Mouse (Mus musculus) heart, embryonic 14.5 days (tissue): ENCODE results near the gene Atp8b2. TPM values are rescaled to one million over a fixed set of nuclear protein-coding genes. Genes with fewer than 3 reads are reported as not detected.

Experiments used
- ATAC-seq: fragments of 200-750 bp; cut with Nextera tagmentation; 2 replicates; pipeline ENCODE4 v1.8.0; 2017; ENCODE audit warnings: low read depth, moderate TSS enrichment; ENCODE audit not compliant: insufficient number of reproducible peaks, insufficient read depth, low FRiP score
- H3K27ac ChIP-seq, 2 experiments: fragments of 200-500 bp in 1 of 2; fragments of 300-500 bp in 1 of 2; sonication (generic) in 1 of 2; replicated peaks in 1 of 2; 2 replicates each; pipeline ENCODE4 v1.5.1; 2012 to 2014; ENCODE audit warnings: low read depth in 2 of 2, low read length in 2 of 2, control low read depth in 1 of 2, mild to moderate bottlenecking in 1 of 2, mixed read lengths in 1 of 2; ENCODE audit not compliant: control insufficient read depth in 1 of 2, insufficient read depth in 1 of 2
- H3K27me3 ChIP-seq: fragments of 300-500 bp; sonication (generic); 2 replicates; pipeline ENCODE4 v1.6.1; 2014; ENCODE audit warnings: mild to moderate bottlenecking, low read length, control low read depth; ENCODE audit not compliant: control insufficient read depth, insufficient read depth
- H3K36me3 ChIP-seq: fragments of 300-500 bp; sonication (generic); 2 replicates; pipeline ENCODE4 v1.6.1; 2014; ENCODE audit warnings: mild to moderate bottlenecking, control low read depth, low read length, mixed read lengths; ENCODE audit not compliant: control insufficient read depth, insufficient read depth
- H3K4me1 ChIP-seq, 2 experiments: fragments of 200-500 bp in 1 of 2; fragments of 300-500 bp in 1 of 2; sonication (generic) in 1 of 2; 2 replicates each; pipeline ENCODE4 v1.6.1; 2012 to 2014; ENCODE audit warnings: low read length in 2 of 2, control low read depth in 1 of 2, mixed read lengths in 1 of 2; ENCODE audit not compliant: control insufficient read depth in 2 of 2, insufficient read depth in 2 of 2
- H3K4me2 ChIP-seq: fragments of 300-500 bp; sonication (generic); 2 replicates; pipeline ENCODE4 v1.6.1; 2014; ENCODE audit warnings: mild to moderate bottlenecking, low read length
- H3K4me3 ChIP-seq, 2 experiments: fragments of 200-500 bp in 1 of 2; fragments of 300-500 bp in 1 of 2; sonication (generic) in 1 of 2; 2 replicates each; pipeline ENCODE4 v1.5.1; 2012 to 2014; ENCODE audit warnings: low read length in 2 of 2, mild to moderate bottlenecking in 2 of 2, control low read depth in 1 of 2, low read depth in 1 of 2, moderate library complexity in 1 of 2; ENCODE audit not compliant: control insufficient read depth in 1 of 2, insufficient read depth in 1 of 2
- H3K9ac ChIP-seq: fragments of 300-500 bp; sonication (generic); 2 replicates; pipeline ENCODE4 v1.6.1; 2014; ENCODE audit warnings: mild to moderate bottlenecking, low read length
- H3K9me3 ChIP-seq: fragments of 300-500 bp; sonication (generic); 2 replicates; pipeline ENCODE4 v1.6.1; 2016; ENCODE audit warnings: low read length, control low read depth; ENCODE audit not compliant: control insufficient read depth
- WGBS: fragments of 180-500 bp; shearing (Covaris S2); extraction: QIAGEN DNeasy Blood & Tissue Kit; methylation state at CpG from one replicate; pipeline ENCODE4 v1.1.7; 2014; 5-methylcytosine and 5-hydroxymethylcytosine counted together
- polyA plus RNA-seq: library from polyadenylated mRNA; unstranded; fragments of >200 nt; fragmentation: Nextera tagmentation; extraction: Ambion mirVana; gene quantifications from 2 replicates; pipeline ENCODE4 v1.2.1, GENCODE M21; 2014

Atp8b2 gene
- polyA plus RNA-seq, 1 experiment from 2014 or later, result 11.4 TPM

- H3K27ac ChIP-seq, result no peak overlapping the region
- H3K9me3 ChIP-seq, result no peaks in the 10 kb centered on the region
- H3K4me1 ChIP-seq, result peaks cover 19 to 23% of the 10 kb centered on the region in 2 experiments
- H3K4me2 ChIP-seq, result no peak overlapping the region
- H3K4me3 ChIP-seq, result no peak overlapping the region
- 93% methylated on average over 8 of the region's 8 CpGs for WGBS
- 0 out of 2 replicates have a peak, but pooled peaks cover 3% of the 10 kb centered on the region for H3K36me3 ChIP-seq
- H3K27me3 ChIP-seq, result no peaks in the 10 kb centered on the region
- no peak for ATAC-seq
- H3K9ac ChIP-seq, result no peak overlapping the region
These were observed 2.2 kb upstream of the Atp8b2 start for GRCm38 (mm10) chr3:89965557-89965956.

DNA sequence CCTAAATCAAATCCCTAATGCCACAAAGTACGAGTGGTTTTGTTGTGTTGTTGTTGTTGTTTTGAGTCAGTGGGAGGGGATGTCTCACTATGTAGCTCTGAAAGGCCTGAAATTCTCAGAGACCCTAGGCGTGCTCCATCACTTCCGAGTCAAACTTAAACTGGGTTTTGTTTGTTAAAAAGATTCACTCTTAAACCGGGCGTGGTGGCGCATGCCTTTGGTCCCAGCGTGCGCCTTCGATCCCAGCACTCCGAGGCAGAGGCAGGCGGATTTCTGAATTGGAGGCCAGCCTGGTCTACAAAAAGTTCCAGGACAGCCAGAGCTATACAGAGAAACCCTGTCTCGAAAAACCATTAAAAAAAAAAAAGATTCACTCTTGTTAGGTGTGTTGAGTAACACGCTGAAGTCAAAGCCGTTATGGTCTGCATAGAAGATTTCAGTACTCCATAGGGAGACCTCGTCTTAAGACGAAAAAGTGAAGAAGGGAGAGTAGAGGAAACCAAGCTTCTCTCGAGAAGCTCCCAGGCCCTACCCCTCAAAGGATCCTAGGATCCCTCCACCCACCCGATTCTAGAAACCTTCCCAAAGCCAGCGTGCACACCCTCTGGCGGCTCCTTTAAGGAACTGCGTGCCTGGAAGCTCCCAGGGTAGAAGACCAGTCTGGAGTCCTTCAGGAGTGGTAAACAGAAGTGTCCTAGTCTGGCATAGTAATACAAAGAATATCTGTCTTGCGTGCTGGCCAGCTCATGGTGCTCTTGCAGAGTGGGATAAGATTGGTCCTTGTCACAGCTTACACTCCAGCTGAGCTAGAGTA is 825 bp upstream of the Atp8b2 start:
- H3K4me2 ChIP-seq, result peak overlapping the region; percentile 89
- H3K9me3 ChIP-seq, result no peaks in the 10 kb centered on the region
- no peaks in the 10 kb centered on the region for H3K27me3 ChIP-seq
- H3K4me3 ChIP-seq, result peak overlapping the region; percentile 94 to 96
- peak overlapping the region; percentile 96 for H3K9ac ChIP-seq
- peak overlapping the region; percentile 97 to 99 for H3K27ac ChIP-seq
- H3K4me1 ChIP-seq, result peaks cover 29 to 35% of the 10 kb centered on the region in 2 experiments
- H3K36me3 ChIP-seq, result peaks cover 8% of the 10 kb centered on the region; the same call in 1 of the 2 replicates
- 25% methylated on average over 22 of the region's 22 CpGs for WGBS
- ATAC-seq, result no peak

DNA sequence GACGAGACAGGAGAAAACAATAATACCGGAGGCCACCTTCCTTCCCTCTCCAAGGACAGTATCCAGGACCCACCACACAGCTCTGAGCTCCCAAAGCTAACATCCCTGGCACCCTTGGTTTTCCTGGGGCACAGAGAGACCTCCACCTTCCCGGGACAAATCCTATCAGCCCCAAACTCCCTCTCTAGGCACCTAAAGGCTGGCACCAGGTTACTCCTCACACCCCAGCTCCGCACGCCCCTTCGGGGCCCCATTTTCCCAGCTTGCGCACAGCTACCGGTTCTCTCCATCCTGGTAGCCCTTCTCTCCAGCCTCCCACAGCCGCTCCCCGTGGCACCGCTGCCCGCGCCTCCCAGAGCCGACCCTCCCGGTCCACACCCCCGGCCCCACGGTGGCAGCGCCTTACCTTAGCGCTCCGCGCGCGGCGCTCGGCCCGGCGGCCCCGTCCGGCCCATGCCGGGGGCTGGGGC is 522 bp downstream of the Atp8b2 start:
- peaks cover 19% of the 10 kb centered on the region for H3K36me3 ChIP-seq
- ATAC-seq, result no peak
- under 1% methylated on average over 30 of the region's 30 CpGs for WGBS

DNA sequence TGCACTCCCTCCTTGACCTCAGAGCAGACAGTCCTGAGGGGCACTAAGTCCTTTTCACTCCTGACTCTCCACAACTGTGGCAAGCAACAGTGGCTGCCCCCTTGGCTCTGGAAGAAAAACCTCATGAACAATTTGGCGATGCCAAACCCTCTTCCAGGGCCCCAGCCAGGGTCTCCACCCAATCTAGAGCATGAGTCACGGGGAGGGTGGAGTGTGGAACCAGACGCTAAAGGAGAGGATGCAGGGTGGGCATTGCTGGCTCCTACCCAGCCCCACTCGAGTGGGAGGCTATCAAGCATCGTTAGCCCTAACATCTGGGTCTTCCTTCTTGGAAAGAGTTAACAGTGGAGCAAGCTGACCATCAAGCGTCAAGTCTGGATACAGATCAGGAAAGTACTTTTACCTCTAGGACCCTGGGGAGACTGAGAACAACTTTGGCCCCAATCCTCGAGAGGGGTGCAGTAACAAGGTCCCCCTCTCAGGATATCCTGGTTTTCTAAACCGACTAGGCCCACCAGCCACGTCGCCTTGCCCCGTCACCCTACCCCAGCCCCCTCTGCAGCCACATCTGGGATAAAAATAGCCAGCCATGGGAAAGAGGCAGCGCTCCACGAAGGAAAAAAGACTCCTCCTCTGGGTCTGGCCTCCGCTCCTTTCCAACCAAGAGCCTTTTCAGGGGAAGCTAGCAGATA is 1.1 kb downstream of the Atp8b2 start:
- no peak for ATAC-seq
- Histone ChIP-seq H3K4me1 (peaks cover 33 to 37% of the 10 kb centered on the region in 2 experiments), H3K9ac (peak overlapping the region; percentile 96), H3K36me3 (peaks cover 25% of the 10 kb centered on the region), H3K4me3 (peak overlapping the region; percentile 94 to 96), H3K4me2 (peak overlapping the region; percentile 89), H3K27ac (peak overlapping the region; percentile 89 to 99), H3K9me3 (no peaks in the 10 kb centered on the region), H3K27me3 (no peaks in the 10 kb centered on the region)
- under 1% methylated on average over 14 of the region's 14 CpGs for WGBS

More for the DNA sequence above, 522 bp downstream of the Atp8b2 start:
- Histone ChIP-seq H3K4me1 (peaks cover 33 to 37% of the 10 kb centered on the region in 2 experiments), H3K27ac (peak overlapping the region; percentile 89 to 99), H3K9me3 (no peaks in the 10 kb centered on the region), H3K4me3 (peak overlapping the region; percentile 94 to 96), H3K27me3 (no peaks in the 10 kb centered on the region), H3K4me2 (peak overlapping the region; percentile 89), H3K9ac (peak overlapping the region; percentile 96)

- Histone ChIP-seq H3K4me1 (peaks cover 33 to 37% of the 10 kb centered on the region in 2 experiments), H3K4me3 (peak overlapping the region; percentile 94 to 96; a peak in 2 of 4 replicates), H3K9ac (peak overlapping the region; percentile 96), H3K27ac (peak overlapping the region; percentile 89 to 99; a peak in 2 of 4 replicates), H3K4me2 (peak overlapping the region; percentile 89), H3K27me3 (no peaks in the 10 kb centered on the region), H3K9me3 (no peaks in the 10 kb centered on the region), H3K36me3 (peaks cover 33% of the 10 kb centered on the region)
- ATAC-seq, result no peak
- WGBS, result 30% methylated on average over 4 of the region's 4 CpGs
These were observed 1.9 kb downstream of the Atp8b2 start for GRCm38 (mm10) chr3:89961436-89961835.

DNA sequence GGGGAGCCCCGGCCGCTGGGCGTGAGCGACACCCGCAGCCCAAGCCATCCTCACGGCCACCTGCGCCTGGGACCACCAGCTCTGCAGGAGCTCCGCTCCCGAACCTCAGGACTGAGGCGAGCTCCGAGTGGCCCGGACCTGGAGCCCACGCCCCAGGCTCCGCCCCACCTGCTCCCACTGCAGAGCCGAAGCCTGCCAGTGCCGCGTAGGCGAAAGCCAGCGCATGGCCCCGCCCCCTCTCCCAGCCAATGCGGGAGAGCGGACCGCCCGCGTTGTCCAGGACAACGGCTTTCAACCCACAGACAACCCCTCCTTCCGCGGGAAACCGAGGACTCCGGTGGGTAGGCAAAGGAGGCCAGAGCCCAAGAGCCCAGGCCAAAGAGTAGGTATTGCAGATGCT is 2.8 kb downstream of the Atp8b2 start:
- H3K4me3 ChIP-seq, result peak overlapping the region; percentile 65 to 96
- no peaks in the 10 kb centered on the region for H3K27me3 ChIP-seq
- peaks cover 33 to 37% of the 10 kb centered on the region in 2 experiments for H3K4me1 ChIP-seq
- H3K4me2 ChIP-seq, result peak overlapping the region; percentile 89
- H3K9me3 ChIP-seq, result no peaks in the 10 kb centered on the region
- peaks cover 41% of the 10 kb centered on the region for H3K36me3 ChIP-seq
- 0 out of 4 replicates have a peak overlapping the region, but pooled peaks of 1 of the 2 experiments have one; percentile 23 for H3K27ac ChIP-seq
- peak; percentile 89 for ATAC-seq
- H3K9ac ChIP-seq, result peak overlapping the region; percentile 76
- under 1% methylated on average over 30 of the region's 30 CpGs for WGBS

DNA sequence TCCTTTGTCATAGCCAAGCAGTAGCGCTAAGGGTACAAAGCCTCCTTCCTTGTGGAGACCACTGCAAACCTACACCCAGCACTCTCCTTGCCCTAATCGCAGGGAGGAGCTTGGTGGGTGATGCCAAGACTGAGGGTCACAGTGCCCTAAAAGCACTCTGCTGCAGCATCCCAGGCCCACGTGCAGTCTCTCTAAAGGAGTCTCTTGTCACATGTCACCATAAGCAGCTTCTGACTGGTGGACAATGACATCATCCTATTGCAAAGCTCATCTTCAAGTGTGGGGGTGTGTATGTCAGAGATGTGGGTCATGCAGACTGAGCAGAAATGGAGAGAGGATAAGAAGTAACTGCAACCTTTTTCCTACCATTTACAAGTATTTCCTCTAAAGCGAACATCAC is 3.9 kb downstream of the Atp8b2 start:
- ATAC-seq, result no peak
- peaks cover 46% of the 10 kb centered on the region for H3K36me3 ChIP-seq
- H3K9ac ChIP-seq, result peak overlapping the region; percentile 76
- H3K4me2 ChIP-seq, result peak overlapping the region; percentile 89
- no peak overlapping the region; a peak in 1 of 4 replicates for H3K27ac ChIP-seq
- 65% methylated on average over 4 of the region's 4 CpGs for WGBS
- H3K4me3 ChIP-seq, result no peak overlapping the region
- H3K9me3 ChIP-seq, result no peaks in the 10 kb centered on the region
- peaks cover 30% of the 10 kb centered on the region in 2 experiments for H3K4me1 ChIP-seq
- H3K27me3 ChIP-seq, result no peaks in the 10 kb centered on the region
